Mouse (Mus musculus) liver, adult 2 months (tissue): ENCODE measurements around the gene Dnajc6. TPM values are rescaled to one million over a fixed set of nuclear protein-coding genes. Genes with fewer than 3 reads are reported as not detected.
A peak's percentile ranks its signal among the peaks of the same experiment; 100 is the strongest.

Source experiments
- DNase-seq: peaks from one replicate; pipeline ENCODE4 v3.0.0-alpha.2; 2011; ENCODE audit warnings: low read depth, low spot score; ENCODE audit errors: extremely low read depth
- H3K27ac ChIP-seq: fragments of 200-500 bp; replicated peaks from 2 replicates; pipeline ENCODE4 v1.5.1; 2012; ENCODE audit warnings: low read depth, mild to moderate bottlenecking, control low read depth, inconsistent platforms, low read length; ENCODE audit not compliant: insufficient read depth
- H3K27me3 ChIP-seq: fragments of 200-500 bp; 2 replicates; pipeline ENCODE4 v1.6.1; 2012; ENCODE audit warnings: mild to moderate bottlenecking, moderate library complexity, low read length, inconsistent platforms; ENCODE audit not compliant: control insufficient read depth, insufficient read depth
- H3K36me3 ChIP-seq: fragments of 200-500 bp; 2 replicates; pipeline ENCODE4 v1.6.1; 2012; ENCODE audit warnings: low read length, inconsistent platforms; ENCODE audit not compliant: control insufficient read depth, insufficient read depth
- H3K4me1 ChIP-seq: fragments of 200-500 bp; 2 replicates; pipeline ENCODE4 v1.6.1; 2011; ENCODE audit warnings: low read length; ENCODE audit not compliant: control insufficient read depth, insufficient read depth
- H3K4me3 ChIP-seq: fragments of 200-500 bp; 2 replicates; pipeline ENCODE4 v1.5.1; 2011; ENCODE audit warnings: low read depth, mild to moderate bottlenecking, control low read depth, low read length, moderate library complexity; ENCODE audit not compliant: insufficient read depth
- H3K79me2 ChIP-seq: fragments of 200-500 bp; 2 replicates; pipeline ENCODE4 v1.6.1; 2012; ENCODE audit warnings: inconsistent platforms, mild to moderate bottlenecking, low read length, moderate library complexity; ENCODE audit not compliant: control insufficient read depth, insufficient read depth
- H3K9ac ChIP-seq: fragments of 200-500 bp; 2 replicates; pipeline ENCODE4 v1.6.1; 2012; ENCODE audit warnings: low read depth, mild to moderate bottlenecking, control low read depth, inconsistent platforms, low read length
- CTCF ChIP-seq: fragments of 200-500 bp; IDR thresholded peaks from 2 replicates; pipeline ENCODE4 v1.5.1; 2011; ENCODE audit warnings: low read depth, low read length, control low read depth
- POLR2A ChIP-seq: fragments of 200-500 bp; IDR thresholded peaks from 2 replicates; pipeline ENCODE4 v1.6.1; 2011; ENCODE audit warnings: low read length, control low read depth; ENCODE audit not compliant: insufficient read depth; ENCODE audit errors: extremely low read depth
- WGBS: fragments of 180-500 bp; shearing (Covaris S2); methylation state at CpG from one replicate; pipeline ENCODE4 v1.1.7; 2018; 5-methylcytosine and 5-hydroxymethylcytosine counted together
- polyA plus RNA-seq: library from polyadenylated mRNA; depleted of rRNA; stranded (reverse); fragments of >200 nt; gene quantifications from 2 replicates; pipeline ENCODE4 v1.2.3, GENCODE M21; 2012
- total RNA-seq: library from RNA; depleted of rRNA; stranded (reverse); fragments of >200 nt; gene quantifications from 2 replicates; pipeline ENCODE4 v1.2.3, GENCODE M21; 2014

Gene Dnajc6
- total and polyA plus RNA-seq, 2 experiments, result 0.01 to 0.09 TPM

DNA sequence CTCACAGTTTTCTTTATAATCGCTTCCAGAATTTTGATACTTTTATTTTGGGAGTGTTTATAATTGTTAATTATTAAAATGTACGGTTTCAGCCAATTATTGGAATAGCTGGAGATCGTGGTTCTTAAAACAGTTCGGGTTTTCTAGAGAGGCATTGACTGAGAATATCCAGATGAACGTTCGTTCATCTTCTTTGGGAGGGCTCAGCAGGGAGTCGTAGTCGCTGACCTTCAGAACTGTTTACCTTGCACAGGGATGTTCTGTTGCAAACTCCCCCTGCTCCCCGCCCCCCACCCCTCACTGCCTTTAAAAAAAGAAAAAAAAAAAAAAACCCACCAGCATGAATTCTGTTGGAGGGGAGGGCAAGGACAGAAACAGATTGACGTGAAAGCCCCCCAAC is 12.0 kb downstream of the Dnajc6 start:
- TF ChIP-seq POLR2A (no peak), CTCF (no peak)
- no peak overlapping the region for H3K4me3 ChIP-seq
- peaks cover 5% of the 10 kb centered on the region for H3K27me3 ChIP-seq
- no peak overlapping the region for H3K9ac ChIP-seq
- no peak overlapping the region for H3K27ac ChIP-seq
- peaks cover 3% of the 10 kb centered on the region; the same call in 1 of the 2 replicates for H3K4me1 ChIP-seq
- WGBS, result 2% methylated on average over 10 of the region's 10 CpGs
- no peaks in the 10 kb centered on the region for H3K79me2 ChIP-seq
- DNase-seq, result no peak
- no peaks in the 10 kb centered on the region for H3K36me3 ChIP-seq

DNA sequence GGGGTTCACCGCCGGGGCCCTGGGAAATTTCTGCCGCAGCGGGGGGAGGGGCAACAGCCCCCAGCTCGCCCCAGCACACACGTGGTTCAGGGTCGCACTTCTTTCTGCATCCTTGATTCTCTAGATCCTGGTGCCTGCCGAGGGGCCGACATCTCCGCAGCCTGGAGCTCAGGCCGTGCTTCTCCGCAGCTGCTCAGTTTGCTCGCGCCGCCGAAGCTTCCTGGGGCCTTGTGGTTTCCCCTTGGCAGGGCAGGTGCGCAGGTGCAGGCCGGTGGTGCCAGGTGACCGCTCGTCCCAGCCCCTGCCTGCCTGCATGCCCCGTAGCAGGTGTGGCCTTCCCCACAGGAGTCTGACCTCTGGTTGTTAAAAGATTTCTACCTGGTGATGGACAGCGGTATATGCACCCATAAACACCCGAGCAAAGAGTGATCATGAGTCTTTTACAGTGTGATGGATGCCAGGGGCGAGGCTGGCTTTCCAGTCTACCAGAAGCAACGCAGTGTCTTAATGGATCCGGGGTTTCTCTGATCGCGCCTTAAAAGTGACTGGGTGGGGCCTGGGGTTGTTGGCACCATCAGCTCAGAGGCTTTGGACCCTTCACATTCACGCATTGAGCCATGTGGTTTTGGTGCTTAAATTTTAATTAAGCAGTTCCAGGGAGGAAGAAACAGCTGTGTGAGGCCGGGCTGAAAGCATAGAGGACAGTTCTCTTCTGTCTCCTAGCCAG is 12.6 kb downstream of the Dnajc6 start:
- no peaks in the 10 kb centered on the region for H3K79me2 ChIP-seq
- peaks cover 5% of the 10 kb centered on the region for H3K27me3 ChIP-seq
- DNase-seq, result no peak
- peaks cover 3% of the 10 kb centered on the region; the same call in 1 of the 2 replicates for H3K4me1 ChIP-seq
- 21% methylated on average over 30 of the region's 30 CpGs for WGBS
- H3K27ac ChIP-seq, result no peak overlapping the region
- H3K36me3 ChIP-seq, result no peaks in the 10 kb centered on the region
- no peak overlapping the region for H3K9ac ChIP-seq
- TF ChIP-seq POLR2A (no peak), CTCF (no peak)
- peak overlapping the region; percentile 17; the same call in 1 of the 2 replicates for H3K4me3 ChIP-seq

DNA sequence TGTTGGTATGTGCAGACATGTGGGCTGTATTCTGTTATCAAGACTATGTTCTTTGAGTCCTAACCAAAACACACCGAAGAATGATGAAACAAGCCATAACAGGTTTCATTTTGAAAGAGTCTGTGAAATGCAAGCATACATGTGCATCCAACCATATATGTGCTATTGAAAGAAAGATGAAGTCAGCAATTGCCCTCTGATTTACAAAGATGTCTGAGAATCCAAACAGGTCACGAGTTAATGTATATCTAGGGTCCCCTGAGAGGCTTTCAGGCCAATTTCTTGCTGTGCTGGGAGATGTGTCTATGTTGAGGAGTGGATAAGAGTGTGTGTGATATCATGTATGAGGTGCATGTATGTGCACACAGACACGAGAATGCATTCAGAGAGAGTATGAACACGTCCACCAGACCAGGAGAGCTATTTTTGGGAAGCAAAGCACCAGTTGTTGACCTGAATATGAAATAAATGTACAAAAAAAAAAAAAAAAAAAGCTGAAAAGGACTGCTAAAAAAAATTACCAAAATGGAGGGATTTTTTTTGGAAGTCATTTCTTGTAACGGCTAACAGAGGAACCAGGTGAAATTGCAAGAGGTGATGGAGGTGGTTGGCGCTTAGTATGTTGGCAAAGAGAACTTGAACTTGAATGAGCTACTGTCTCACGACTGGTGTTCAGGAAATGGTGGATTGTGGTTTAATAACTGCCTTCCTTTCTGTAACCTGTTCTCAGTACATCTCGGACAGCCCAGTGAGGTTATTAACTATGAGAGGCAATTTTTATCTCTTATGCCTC is 13.9 kb downstream of the Dnajc6 start:
- DNase-seq, result no peak
- H3K9ac ChIP-seq, result no peak overlapping the region
- no peaks in the 10 kb centered on the region for H3K36me3 ChIP-seq
- H3K4me1 ChIP-seq, result peaks cover 3% of the 10 kb centered on the region; the same call in 1 of the 2 replicates
- 86% methylated on average over 8 of the region's 8 CpGs for WGBS
- TF ChIP-seq CTCF (no peak), POLR2A (no peak)
- no peaks in the 10 kb centered on the region for H3K79me2 ChIP-seq
- H3K27me3 ChIP-seq, result peaks cover 5% of the 10 kb centered on the region
- H3K27ac ChIP-seq, result no peak overlapping the region
- H3K4me3 ChIP-seq, result no peak overlapping the region

DNA sequence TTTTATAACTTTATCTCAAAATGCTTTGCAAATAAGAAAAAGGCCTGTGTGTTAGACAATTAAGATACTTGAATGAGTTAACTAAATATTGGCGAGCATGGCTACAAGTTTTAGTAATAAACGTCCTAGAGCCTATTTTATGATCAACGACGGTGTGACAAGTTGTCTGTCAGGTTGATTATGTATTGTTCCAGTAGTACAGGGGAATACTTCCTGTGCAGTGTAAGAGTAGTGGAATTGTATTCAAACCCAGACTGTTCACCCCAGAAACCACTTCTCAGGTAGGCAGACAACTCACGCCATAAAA is 14.4 kb downstream of the Dnajc6 start:
- TF ChIP-seq POLR2A, result no peak
- TF ChIP-seq CTCF, result no peak
- DNase-seq, result no peak
- no peaks in the 10 kb centered on the region for H3K79me2 ChIP-seq
- 82% methylated on average over 5 of the region's 5 CpGs for WGBS
- H3K27ac ChIP-seq, result no peak overlapping the region
- peaks cover 3% of the 10 kb centered on the region; the same call in 1 of the 2 replicates for H3K4me1 ChIP-seq
- no peak overlapping the region for H3K9ac ChIP-seq
- H3K27me3 ChIP-seq, result peaks cover 5% of the 10 kb centered on the region
- H3K4me3 ChIP-seq, result no peak overlapping the region
- no peaks in the 10 kb centered on the region for H3K36me3 ChIP-seq

DNA sequence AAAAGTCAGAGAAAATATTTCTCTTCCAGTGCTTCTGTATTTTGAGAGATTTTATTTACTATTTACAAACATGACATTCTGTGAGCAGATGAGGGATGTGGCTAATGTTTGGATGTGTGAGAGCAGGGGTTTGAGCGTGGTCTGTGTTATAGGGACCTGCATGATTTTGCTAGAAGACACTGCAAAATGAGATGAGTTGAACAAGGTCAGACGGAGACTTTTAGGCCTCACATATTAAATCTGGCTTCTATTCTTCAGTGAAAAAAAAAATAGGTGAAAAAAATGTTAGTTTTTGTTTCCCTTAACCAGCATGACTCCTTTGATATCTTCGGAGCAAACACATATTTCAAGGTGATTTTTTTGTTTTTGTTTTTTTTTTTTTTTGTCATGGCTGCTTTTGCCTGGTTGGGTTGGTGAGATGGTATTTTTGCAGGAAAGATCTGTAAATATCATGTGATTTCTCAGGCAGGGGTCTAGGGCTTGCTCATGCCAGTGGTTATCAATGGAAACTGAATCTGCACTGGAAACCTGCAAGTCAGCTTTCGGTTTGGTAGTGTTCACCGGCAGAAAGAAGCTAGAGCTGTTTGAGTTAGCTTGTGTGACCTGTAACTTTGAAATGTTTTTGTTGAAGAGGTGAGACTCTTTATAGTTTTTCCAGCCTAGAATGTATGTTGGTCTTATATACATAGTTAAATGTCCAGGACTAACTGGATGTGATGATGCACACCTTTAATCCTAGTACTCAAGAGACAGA is 15.5 kb downstream of the Dnajc6 start:
- Histone ChIP-seq H3K4me3 (no peak overlapping the region), H3K27ac (no peak overlapping the region), H3K79me2 (no peaks in the 10 kb centered on the region), H3K27me3 (peaks cover 5% of the 10 kb centered on the region), H3K9ac (no peak overlapping the region), H3K36me3 (no peaks in the 10 kb centered on the region), H3K4me1 (peaks cover 3% of the 10 kb centered on the region; the same call in 1 of the 2 replicates)
- DNase-seq, result no peak
- TF ChIP-seq CTCF (no peak), POLR2A (no peak)
- WGBS, result 90% methylated on average over 5 of the region's 5 CpGs
